Mouse (Mus musculus) embryonic fibroblast, embryonic 13.5 days (primary cell): ENCODE results near the gene Asb4.

Experiments
- CTCF ChIP-seq: IDR thresholded peaks from 2 replicates; pipeline ENCODE4 v1.5.1; 2011; ENCODE audit warnings: mild to moderate bottlenecking, control low read depth, low read length, moderate library complexity, borderline replicate concordance; ENCODE audit not compliant: insufficient read depth
- POLR2A ChIP-seq: IDR thresholded peaks from 2 replicates; pipeline ENCODE4 v1.6.1; 2011; ENCODE audit warnings: low read depth, mild to moderate bottlenecking, control low read depth, low read length, moderate library complexity

DNA sequence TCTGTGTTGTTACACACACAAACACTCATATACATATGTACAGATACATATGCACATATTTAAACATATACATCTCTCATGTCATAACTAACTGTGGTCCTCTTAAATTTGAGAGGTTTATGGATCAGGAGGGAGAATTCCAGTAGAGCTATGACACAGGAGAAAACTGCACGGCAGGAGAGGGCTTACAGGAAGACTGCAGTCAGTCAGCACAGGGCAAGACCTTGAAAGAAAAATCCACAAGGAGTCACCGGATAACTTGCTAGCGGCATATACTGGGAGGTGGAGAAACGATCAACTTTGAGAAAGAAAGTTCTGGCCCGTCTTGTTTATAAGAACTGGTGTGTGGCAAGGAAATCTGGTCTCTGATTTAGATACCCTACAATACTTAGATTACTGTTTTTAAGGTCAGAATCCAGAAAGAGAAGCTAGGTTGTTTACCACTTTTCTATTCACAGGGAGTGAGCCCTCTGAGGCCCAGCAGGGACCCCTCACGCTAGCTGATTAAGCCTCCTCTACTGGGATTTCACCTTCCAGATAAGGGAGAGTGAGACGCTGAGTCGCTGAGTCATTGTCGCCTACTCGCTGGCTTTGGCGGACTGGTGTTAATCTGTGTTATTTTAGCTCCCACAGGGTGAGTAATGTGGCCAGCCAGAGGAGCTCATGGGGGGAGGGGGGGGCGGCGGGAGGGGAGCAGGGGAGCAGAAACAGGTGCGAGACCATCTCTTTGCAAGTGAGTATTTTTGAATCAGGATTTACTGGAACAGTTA, 59.3 kb downstream of the Asb4 start:
- TF ChIP-seq CTCF (no peak), POLR2A (no peak)
